Mouse (Mus musculus) brain, embryonic 14.5 days (tissue): ENCODE measurements at regions not wholly inside any gene's neighbourhood (a gene's known extent, or its start where the extent isn't known, plus 50 kb on each side); places are given as distances from the start of the nearest gene placed in this dataset.
A peak's percentile ranks its signal among the peaks of the same experiment; 100 is the strongest.
"Not testable (repeated sequence)": the region's sequence is repeated elsewhere in the genome, so short reads cannot be mapped to it uniquely, and the experiment has no call there.

Source experiments
- DNase-seq: peaks from one replicate; pipeline ENCODE4 v3.0.0-alpha.2; 2011; ENCODE audit warnings: low read depth
- CTCF ChIP-seq: fragments of 200-500 bp; IDR thresholded peaks from 2 replicates; pipeline ENCODE4 v1.5.1; 2012; ENCODE audit warnings: inconsistent platforms, mild to moderate bottlenecking, moderate library complexity, borderline replicate concordance; ENCODE audit not compliant: insufficient read depth, insufficient read length; ENCODE audit errors: extremely low read depth
- POLR2A ChIP-seq: fragments of 200-500 bp; IDR thresholded peaks from 2 replicates; pipeline ENCODE4 v1.6.1; 2012; ENCODE audit warnings: mild to moderate bottlenecking, inconsistent platforms, borderline replicate concordance; ENCODE audit not compliant: poor library complexity, insufficient read depth, insufficient read length, severe bottlenecking; ENCODE audit errors: extremely low read depth

- peak; percentile 52 for DNase-seq
- TF ChIP-seq POLR2A (no peak), CTCF (no peak)
Observed at GRCm38 (mm10) chr4:31290301-31290975, 673.5 kb upstream of the Map3k7 start.

- no peak for DNase-seq
- TF ChIP-seq CTCF (no peak), POLR2A (no peak)
Observed at GRCm38 (mm10) chr4:31293752-31294151, 670.1 kb upstream of the Map3k7 start.

GRCm38 (mm10) chr4:31297848-31298247, 666.0 kb upstream of the Map3k7 start:
- TF ChIP-seq POLR2A, result no peak
- no peak for TF ChIP-seq CTCF
- DNase-seq, result no peak

- no peak for DNase-seq
- TF ChIP-seq CTCF (no peak), POLR2A (no peak)
Observed at GRCm38 (mm10) chr4:31319269-31319668, 644.6 kb upstream of the Map3k7 start.

GRCm38 (mm10) chr4:31320734-31321507, 643.0 kb upstream of the Map3k7 start:
- DNase-seq, result peak; percentile 61
- TF ChIP-seq CTCF, result no peak
- TF ChIP-seq POLR2A, result no peak

- TF ChIP-seq CTCF (no peak), POLR2A (no peak)
Observed at GRCm38 (mm10) chr4:31323816-31324215, 640.1 kb upstream of the Map3k7 start.

GRCm38 (mm10) chr4:31328798-31329197, 635.1 kb upstream of the Map3k7 start:
- peak; percentile 70 for DNase-seq
- no peak for TF ChIP-seq POLR2A
- TF ChIP-seq CTCF, result no peak

More at GRCm38 (mm10) chr4:31323816-31324215, 640.1 kb upstream of the Map3k7 start:
- no peak for DNase-seq

GRCm38 (mm10) chr4:31331053-31331452, 632.8 kb upstream of the Map3k7 start:
- TF ChIP-seq CTCF, result no peak
- TF ChIP-seq POLR2A, result no peak
- DNase-seq, result no peak

- TF ChIP-seq POLR2A, result no peak
- no peak for TF ChIP-seq CTCF
- DNase-seq, result no peak
Observed at GRCm38 (mm10) chr4:31335686-31336085, 628.2 kb upstream of the Map3k7 start.

GRCm38 (mm10) chr4:31337980-31338379, 625.9 kb upstream of the Map3k7 start:
- DNase-seq, result peak; percentile 29
- no peak for TF ChIP-seq CTCF
- TF ChIP-seq POLR2A, result no peak

- TF ChIP-seq POLR2A (no peak), CTCF (no peak)
- DNase-seq, result peak; percentile 61
Observed at GRCm38 (mm10) chr4:31343312-31344248, 620.3 kb upstream of the Map3k7 start.

- not testable (repeated sequence) for DNase-seq
Observed at GRCm38 (mm10) chr4:31354046-31354445, 609.9 kb upstream of the Map3k7 start.

- no peak for DNase-seq
- no peak for TF ChIP-seq CTCF
- no peak for TF ChIP-seq POLR2A
Observed at GRCm38 (mm10) chr4:31354953-31355352, 608.9 kb upstream of the Map3k7 start.

GRCm38 (mm10) chr4:31366172-31366571, 597.7 kb upstream of the Map3k7 start:
- TF ChIP-seq CTCF, result no peak
- TF ChIP-seq POLR2A, result no peak
- DNase-seq, result peak; percentile 87

- peak; percentile 17 for DNase-seq
- TF ChIP-seq CTCF, result no peak
- TF ChIP-seq POLR2A, result no peak
Observed at GRCm38 (mm10) chr4:31367031-31367430, 596.9 kb upstream of the Map3k7 start.
